Mouse (Mus musculus): Measurements from ENCODE around the gene Clca1. TPM values are rescaled to one million over a fixed set of nuclear protein-coding genes. Genes with fewer than 3 reads are reported as not detected.
"Not testable (repeated sequence)": the region's sequence is repeated elsewhere in the genome, so short reads cannot be mapped to it uniquely, and the experiment has no call there.

Clca1 gene
- total RNA-seq (2014; rRNA removed; ENCODE audit: low replicate concordance): not detected in 2 replicates
- not detected in 2 replicates for polyA plus RNA-seq (2015; fragmentation: Nextera tagmentation; extraction: Ambion mirVana)

- no peaks in the 10 kb centered on the region for H3K9me3 ChIP-seq (replicated peaks; ENCODE audit: control insufficient read depth, low read length)
- H3K9ac ChIP-seq (replicated peaks; ENCODE audit: low read depth, low read length): no peak within 1 kb of the TSS
- ATAC-seq (ENCODE audit: insufficient read depth, low read depth) (no peak), DNase-seq (ENCODE audit: low spot score) (no peak)
- no peaks in the 10 kb centered on the region for H3K4me1 ChIP-seq (ENCODE audit: control insufficient read depth, insufficient read depth)
- no peak within 1 kb of the TSS for H3K4me2 ChIP-seq (ENCODE audit: low read depth, low read length)
- H3K4me3 ChIP-seq (ENCODE audit: low read depth, low read length): no peak within 1 kb of the TSS
- no peak within 1 kb of the TSS for H3K27ac ChIP-seq (ENCODE audit: low read depth)
- no peak for TF ChIP-seq CTCF (IDR thresholded peaks at IDR 0.05; ENCODE audit: low read depth)
- TF ChIP-seq EP300 (IDR thresholded peaks at IDR 0.05; ENCODE audit: low read depth): no peak
- no peaks in the 10 kb centered on the region for H3K36me3 ChIP-seq (replicated peaks; ENCODE audit: control insufficient read depth, insufficient read depth, low read length)
- H3K27me3 ChIP-seq (ENCODE audit: control insufficient read depth, insufficient read depth, low read length): no peaks in the 10 kb centered on the region
Measured at GRCm38 (mm10) chr3:145032676-145033075, at the start of gene Clca1. Gene Clca1, minus strand, starts transcription at chr3:145032776.

GRCm38 (mm10) chr3:145080904-145081303 lies 48.3 kb upstream of the Clca1 start:
- Histone ChIP-seq H3K27ac (ENCODE audit: low read depth) (no peak overlapping the region), H3K27me3 (ENCODE audit: control insufficient read depth, insufficient read depth, low read length) (no peaks in the 10 kb centered on the region), H3K36me3 (replicated peaks; ENCODE audit: control insufficient read depth, insufficient read depth, low read length) (no peaks in the 10 kb centered on the region), H3K9me3 (replicated peaks; ENCODE audit: control insufficient read depth, low read length) (no peaks in the 10 kb centered on the region), H3K4me2 (ENCODE audit: low read depth, low read length) (no peak overlapping the region), H3K4me1 (ENCODE audit: control insufficient read depth, insufficient read depth) (no peaks in the 10 kb centered on the region), H3K9ac (replicated peaks; ENCODE audit: low read depth, low read length) (no peak overlapping the region), H3K4me3 (ENCODE audit: low read depth, low read length) (no peak overlapping the region)
- WGBS: 72% methylated on average over 8 of the region's 8 CpGs
- no peak for TF ChIP-seq CTCF (IDR thresholded peaks at IDR 0.05; ENCODE audit: low read depth)
- no peak for TF ChIP-seq EP300 (IDR thresholded peaks at IDR 0.05; ENCODE audit: low read depth)
- DNase-seq (ENCODE audit: low spot score) (no peak), ATAC-seq (ENCODE audit: insufficient read depth, low read depth) (no peak)

- Histone ChIP-seq H3K4me1 (ENCODE audit: control insufficient read depth, insufficient read depth) (no peaks in the 10 kb centered on the region), H3K27ac (ENCODE audit: low read depth) (no peak overlapping the region), H3K4me3 (ENCODE audit: low read depth, low read length) (no peak overlapping the region), H3K4me2 (ENCODE audit: low read depth, low read length) (no peak overlapping the region), H3K27me3 (ENCODE audit: control insufficient read depth, insufficient read depth, low read length) (no peaks in the 10 kb centered on the region), H3K9me3 (replicated peaks; ENCODE audit: control insufficient read depth, low read length) (no peaks in the 10 kb centered on the region), H3K9ac (replicated peaks; ENCODE audit: low read depth, low read length) (no peak overlapping the region), H3K36me3 (replicated peaks; ENCODE audit: control insufficient read depth, insufficient read depth, low read length) (no peaks in the 10 kb centered on the region)
- 80% methylated on average over 6 of the region's 6 CpGs for WGBS
- DNase-seq (ENCODE audit: low spot score): no peak
- no peak for ATAC-seq (ENCODE audit: insufficient read depth, low read depth)
- TF ChIP-seq EP300 (IDR thresholded peaks at IDR 0.05; ENCODE audit: low read depth) (no peak), CTCF (IDR thresholded peaks at IDR 0.05; ENCODE audit: low read depth) (no peak)
Measured at GRCm38 (mm10) chr3:145078405-145078804, 45.8 kb upstream of the Clca1 start.

GRCm38 (mm10) chr3:145072339-145072738 lies 39.8 kb upstream of the Clca1 start:
- WGBS: 85% methylated on average over 3 of the region's 3 CpGs
- no peaks in the 10 kb centered on the region for H3K4me1 ChIP-seq (ENCODE audit: control insufficient read depth, insufficient read depth)
- no peak overlapping the region for H3K4me3 ChIP-seq (ENCODE audit: low read depth, low read length)
- ATAC-seq (ENCODE audit: insufficient read depth, low read depth) (no peak), DNase-seq (ENCODE audit: low spot score) (no peak)
- no peak overlapping the region for H3K27ac ChIP-seq (ENCODE audit: low read depth)
- no peak overlapping the region for H3K9ac ChIP-seq (replicated peaks; ENCODE audit: low read depth, low read length)
- H3K36me3 ChIP-seq (replicated peaks; ENCODE audit: control insufficient read depth, insufficient read depth, low read length): no peaks in the 10 kb centered on the region
- TF ChIP-seq CTCF (IDR thresholded peaks at IDR 0.05; ENCODE audit: low read depth) (no peak), EP300 (IDR thresholded peaks at IDR 0.05; ENCODE audit: low read depth) (no peak)
- H3K27me3 ChIP-seq (ENCODE audit: control insufficient read depth, insufficient read depth, low read length): no peaks in the 10 kb centered on the region
- H3K9me3 ChIP-seq (replicated peaks; ENCODE audit: control insufficient read depth, low read length): no peaks in the 10 kb centered on the region
- no peak overlapping the region for H3K4me2 ChIP-seq (ENCODE audit: low read depth, low read length)

GRCm38 (mm10) chr3:145068964-145069363 lies 36.4 kb upstream of the Clca1 start:
- Histone ChIP-seq H3K4me2 (ENCODE audit: low read depth, low read length) (no peak overlapping the region), H3K36me3 (replicated peaks; ENCODE audit: control insufficient read depth, insufficient read depth, low read length) (no peaks in the 10 kb centered on the region), H3K27ac (ENCODE audit: low read depth) (no peak overlapping the region), H3K9me3 (replicated peaks; ENCODE audit: control insufficient read depth, low read length) (no peaks in the 10 kb centered on the region), H3K4me3 (ENCODE audit: low read depth, low read length) (no peak overlapping the region), H3K9ac (replicated peaks; ENCODE audit: low read depth, low read length) (no peak overlapping the region), H3K4me1 (ENCODE audit: control insufficient read depth, insufficient read depth) (no peaks in the 10 kb centered on the region), H3K27me3 (ENCODE audit: control insufficient read depth, insufficient read depth, low read length) (no peaks in the 10 kb centered on the region)
- ATAC-seq (ENCODE audit: insufficient read depth, low read depth): no peak
- 65% methylated on average over 4 of the region's 4 CpGs for WGBS
- TF ChIP-seq EP300 (IDR thresholded peaks at IDR 0.05; ENCODE audit: low read depth) (no peak), CTCF (IDR thresholded peaks at IDR 0.05; ENCODE audit: low read depth) (no peak)
- no peak for DNase-seq (ENCODE audit: low spot score)

GRCm38 (mm10) chr3:145055138-145055537 lies 22.6 kb upstream of the Clca1 start:
- not testable (repeated sequence) for DNase-seq (ENCODE audit: low spot score); H3K36me3 ChIP-seq (replicated peaks; ENCODE audit: control insufficient read depth, insufficient read depth, low read length); H3K4me3 ChIP-seq (ENCODE audit: low read depth, low read length); H3K9ac ChIP-seq (replicated peaks; ENCODE audit: low read depth, low read length); ATAC-seq (ENCODE audit: insufficient read depth, low read depth); H3K27ac ChIP-seq (ENCODE audit: low read depth); H3K27me3 ChIP-seq (ENCODE audit: control insufficient read depth, insufficient read depth, low read length); H3K9me3 ChIP-seq (replicated peaks; ENCODE audit: control insufficient read depth, low read length); H3K4me2 ChIP-seq (ENCODE audit: low read depth, low read length); H3K4me1 ChIP-seq (ENCODE audit: control insufficient read depth, insufficient read depth)
- WGBS: 86% methylated on average over 3 of the region's 3 CpGs

Measured in heart, postnatal 0 days (tissue).